In the genomic region with DNA sequence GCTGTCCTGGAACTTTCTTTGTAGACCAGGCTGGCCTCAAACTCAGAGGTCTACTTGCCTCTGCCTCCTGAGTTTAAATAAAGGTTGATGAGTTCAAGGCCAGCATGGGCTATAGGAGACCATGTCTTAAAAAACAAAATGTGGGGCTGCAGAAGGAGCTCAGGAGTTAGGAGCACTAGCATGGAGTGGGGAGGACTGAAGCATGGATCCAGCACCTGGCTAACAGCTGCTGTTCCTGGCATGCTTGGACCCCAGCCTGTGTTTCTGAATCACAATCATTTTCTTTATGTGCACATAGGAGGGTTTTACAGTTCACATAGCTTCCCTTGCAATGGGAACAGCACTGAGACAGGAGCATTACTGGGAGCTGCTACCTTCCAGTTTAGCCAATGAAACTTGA, we compare ENCODE assay signal across 29 mouse cellular contexts. TPM values are rescaled to one million over a fixed set of nuclear protein-coding genes. Genes with fewer than 3 reads are reported as not detected.
DNase-seq lines count a peak whose midpoint lies in the region; ATAC-seq and TF ChIP-seq lines count a peak whose summit lies in the region.
"Had no signal": no experiment of that assay in that cellular context is flagged by ENCODE, and none has a peak within 500 bp of the region (broad histone marks: within the 10 kb centered on the region; RNA-seq: fewer than 3 reads in every experiment).

No protein-coding gene starts in this region.

- no peaks in the 10 kb centered on the region for H3K27me3 ChIP-seq in intestine, postnatal 0 days (replicated peaks; ENCODE audit: control insufficient read depth, insufficient read depth, low read length)
- no peaks in the 10 kb centered on the region for H3K27me3 ChIP-seq in intestine, embryonic 16.5 days (replicated peaks; ENCODE audit: control insufficient read depth, insufficient read depth, low read length)
- H3K27me3 ChIP-seq in liver, embryonic 12.5 days (replicated peaks), result no peaks in the 10 kb centered on the region
- H3K27me3 ChIP-seq in liver, embryonic 11.5 days (replicated peaks; ENCODE audit: control insufficient read depth, insufficient read depth, low read length), result no peaks in the 10 kb centered on the region
- no peaks in the 10 kb centered on the region for H3K27me3 ChIP-seq in ES-Bruce4 (ENCODE audit: control insufficient read depth, insufficient read depth, low read length, poor library complexity, severe bottlenecking)
- H3K27me3 ChIP-seq in liver, postnatal 0 days (ENCODE audit: insufficient read depth, low read length), result no peaks in the 10 kb centered on the region
- H3K27me3 ChIP-seq: CH12.LX; embryonic facial prominence, embryonic 13.5 days; forebrain, embryonic 12.5 days; forebrain, embryonic 15.5 days; heart, embryonic 12.5 days; heart, embryonic 15.5 days; hindbrain, embryonic 15.5 days had no signal

- no peaks in the 10 kb centered on the region for H3K4me1 ChIP-seq in intestine, postnatal 0 days (replicated peaks; ENCODE audit: control insufficient read depth, insufficient read depth, low read length)
- peaks cover 14% of the 10 kb centered on the region; the same call in 1 of the 2 replicates for H3K4me1 ChIP-seq in intestine, embryonic 16.5 days (ENCODE audit: control insufficient read depth, insufficient read depth, low read length)
- H3K4me1 ChIP-seq in liver, embryonic 12.5 days, result peaks cover 40% of the 10 kb centered on the region
- H3K4me1 ChIP-seq in liver, embryonic 11.5 days (replicated peaks; ENCODE audit: control insufficient read depth, insufficient read depth, low read length), result peaks cover 11% of the 10 kb centered on the region
- H3K4me1 ChIP-seq in ES-Bruce4 (ENCODE audit: control insufficient read depth, insufficient read depth, low read length), result no peaks in the 10 kb centered on the region
- peaks cover 27% of the 10 kb centered on the region for H3K4me1 ChIP-seq in liver, postnatal 0 days (ENCODE audit: insufficient read depth)
- H3K4me1 ChIP-seq: hindbrain, embryonic 15.5 days had no signal

- H3K4me2 ChIP-seq in intestine, postnatal 0 days (replicated peaks; ENCODE audit: low read depth), result peak overlapping the region; percentile 37; the same call in 1 of the 2 replicates
- H3K4me2 ChIP-seq in intestine, embryonic 16.5 days (ENCODE audit: low read depth, low read length), result no peak overlapping the region
- H3K4me2 ChIP-seq in liver, embryonic 12.5 days, result peak overlapping the region; percentile 41; the same call in 1 of the 2 replicates
- H3K4me2 ChIP-seq in liver, embryonic 11.5 days, result no peak overlapping the region
- peak overlapping the region; percentile 51 for H3K4me2 ChIP-seq in liver, postnatal 0 days (ENCODE audit: low read depth, low read length)
- H3K4me2 ChIP-seq: embryonic facial prominence, embryonic 13.5 days; forebrain, embryonic 12.5 days; forebrain, embryonic 15.5 days; heart, embryonic 12.5 days; heart, embryonic 15.5 days; hindbrain, embryonic 15.5 days had no signal

- H3K4me3 ChIP-seq in intestine, postnatal 0 days (ENCODE audit: low read depth, low read length), result no peak overlapping the region
- H3K4me3 ChIP-seq in intestine, embryonic 16.5 days (ENCODE audit: low read length), result no peak overlapping the region
- no peak overlapping the region for H3K4me3 ChIP-seq in liver, embryonic 12.5 days
- H3K4me3 ChIP-seq in liver, embryonic 11.5 days (ENCODE audit: low read depth, low read length), result no peak overlapping the region
- H3K4me3 ChIP-seq in ES-Bruce4 (ENCODE audit: low read depth, low read length), result no peak overlapping the region
- H3K4me3 ChIP-seq in liver, postnatal 0 days (ENCODE audit: low read depth, low read length), result no peak overlapping the region
- H3K4me3 ChIP-seq: embryonic facial prominence, embryonic 10.5 days; embryonic facial prominence, embryonic 13.5 days; erythroblast, embryonic 14.5 days; forebrain, embryonic 12.5 days; forebrain, embryonic 15.5 days; heart, embryonic 12.5 days; heart, embryonic 15.5 days; hindbrain, embryonic 10.5 days; hindbrain, embryonic 15.5 days had no signal

- ATAC-seq in intestine, postnatal 0 days, result no peak
- ATAC-seq in intestine, embryonic 16.5 days, result no peak
- ATAC-seq in liver, embryonic 12.5 days, result no peak
- no peak for ATAC-seq in liver, embryonic 11.5 days (replicated peaks; ENCODE audit: low FRiP score)
- ATAC-seq in liver, postnatal 0 days, result no peak
- ATAC-seq: forebrain, embryonic 15.5 days had no signal

- DNase-seq in liver, embryonic 11.5 days (ENCODE audit: low spot score), result no peak
- no peak for DNase-seq in liver, postnatal 0 days
- no peak for DNase-seq in cerebellum, adult 18-20 months
- DNase-seq in adrenal gland, postnatal 14 days, result no peak
- DNase-seq: adrenal gland, postnatal 10 days; B cell, adult 2 months; cerebellum, adult 11 months; cerebellum, adult 8-10 months; cerebellum, postnatal 10 days; cerebellum, postnatal 36 days; embryo, embryonic 11 days; gastrocnemius, postnatal 25 days; heart, adult 18-20 months; heart, postnatal 10 days; heart, postnatal 36 days had no signal

- no peaks in the 10 kb centered on the region for H3K9me3 ChIP-seq in intestine, postnatal 0 days (ENCODE audit: control insufficient read depth)
- no peaks in the 10 kb centered on the region for H3K9me3 ChIP-seq in intestine, embryonic 16.5 days (ENCODE audit: control insufficient read depth, low read length)
- H3K9me3 ChIP-seq in liver, embryonic 12.5 days (replicated peaks), result no peaks in the 10 kb centered on the region
- H3K9me3 ChIP-seq in liver, embryonic 11.5 days (ENCODE audit: control insufficient read depth, low read length), result no peaks in the 10 kb centered on the region
- no peaks in the 10 kb centered on the region for H3K9me3 ChIP-seq in ES-Bruce4 (replicated peaks; ENCODE audit: control insufficient read depth, insufficient read depth, low read length, poor library complexity, severe bottlenecking)
- H3K9me3 ChIP-seq in liver, postnatal 0 days (ENCODE audit: low read length), result no peaks in the 10 kb centered on the region
- H3K9me3 ChIP-seq: embryonic facial prominence, embryonic 10.5 days; embryonic facial prominence, embryonic 13.5 days; forebrain, embryonic 12.5 days; forebrain, embryonic 15.5 days; heart, embryonic 12.5 days; heart, embryonic 15.5 days; hindbrain, embryonic 10.5 days; hindbrain, embryonic 15.5 days had no signal

- no peak for TF ChIP-seq EP300 in ES-Bruce4 (IDR thresholded peaks at IDR 0.05; ENCODE audit: insufficient read depth, low read depth, low read length)
- TF ChIP-seq EP300 in liver, postnatal 0 days (IDR thresholded peaks at IDR 0.05; ENCODE audit: low read depth), result no peak

- H3K9ac ChIP-seq in intestine, postnatal 0 days (ENCODE audit: low read depth, low read length), result no peak overlapping the region
- no peak overlapping the region for H3K9ac ChIP-seq in intestine, embryonic 16.5 days (ENCODE audit: low read depth, low read length)
- H3K9ac ChIP-seq in liver, embryonic 12.5 days, result no peak overlapping the region
- H3K9ac ChIP-seq in liver, embryonic 11.5 days (ENCODE audit: low read depth, low read length), result no peak overlapping the region
- 0 out of 2 replicates have a peak overlapping the region, but pooled peaks have one; percentile 9 for H3K9ac ChIP-seq in ES-Bruce4 (ENCODE audit: low read depth, poor library complexity, severe bottlenecking)
- no peak overlapping the region for H3K9ac ChIP-seq in liver, postnatal 0 days (replicated peaks)
- H3K9ac ChIP-seq: embryonic facial prominence, embryonic 13.5 days; forebrain, embryonic 12.5 days; forebrain, embryonic 15.5 days; heart, embryonic 12.5 days; heart, embryonic 15.5 days; hindbrain, embryonic 15.5 days had no signal

- H3K36me3 ChIP-seq in intestine, postnatal 0 days (ENCODE audit: control insufficient read depth, insufficient read depth), result 0 out of 2 replicates have a peak, but pooled peaks cover 6% of the 10 kb centered on the region
- no peaks in the 10 kb centered on the region for H3K36me3 ChIP-seq in intestine, embryonic 16.5 days (ENCODE audit: control insufficient read depth, insufficient read depth, low read length)
- H3K36me3 ChIP-seq in liver, embryonic 12.5 days, result peaks cover 11% of the 10 kb centered on the region
- no peaks in the 10 kb centered on the region; the same call in 1 of the 2 replicates for H3K36me3 ChIP-seq in liver, embryonic 11.5 days (ENCODE audit: control insufficient read depth, insufficient read depth, low read length)
- no peaks in the 10 kb centered on the region for H3K36me3 ChIP-seq in ES-Bruce4 (ENCODE audit: control insufficient read depth, insufficient read depth, low read length, poor library complexity, severe bottlenecking)
- 0 out of 2 replicates have a peak, but pooled peaks cover 5% of the 10 kb centered on the region for H3K36me3 ChIP-seq in liver, postnatal 0 days (replicated peaks; ENCODE audit: insufficient read depth, low read length)
- H3K36me3 ChIP-seq: embryonic facial prominence, embryonic 13.5 days; forebrain, embryonic 12.5 days; forebrain, embryonic 15.5 days; heart, embryonic 12.5 days; heart, embryonic 15.5 days; hindbrain, embryonic 15.5 days had no signal

- TF ChIP-seq CTCF in intestine, postnatal 0 days (IDR thresholded peaks at IDR 0.05; ENCODE audit: low read depth), result no peak
- TF ChIP-seq CTCF in ES-Bruce4 (IDR thresholded peaks at IDR 0.05; ENCODE audit: low read depth, low read length), result no peak
- no peak for TF ChIP-seq CTCF in liver, postnatal 0 days (IDR thresholded peaks at IDR 0.05; ENCODE audit: low read depth)

- no peak overlapping the region for H3K27ac ChIP-seq in intestine, postnatal 0 days (ENCODE audit: low read depth, low read length)
- H3K27ac ChIP-seq in intestine, embryonic 16.5 days (ENCODE audit: low read length), result no peak overlapping the region
- peak overlapping the region; percentile 67 for H3K27ac ChIP-seq in liver, embryonic 12.5 days
- no peak overlapping the region for H3K27ac ChIP-seq in liver, embryonic 11.5 days (ENCODE audit: low read depth, low read length)
- peak overlapping the region; percentile 97 for H3K27ac ChIP-seq in ES-Bruce4 (ENCODE audit: insufficient read depth, low read length)
- peak overlapping the region; percentile 59 for H3K27ac ChIP-seq in liver, postnatal 0 days (ENCODE audit: low read depth)
- H3K27ac ChIP-seq: embryonic facial prominence, embryonic 13.5 days; forebrain, embryonic 12.5 days; forebrain, embryonic 15.5 days; heart, embryonic 15.5 days; hindbrain, embryonic 15.5 days had no signal

- no peak for TF ChIP-seq POLR2A in ES-Bruce4 (IDR thresholded peaks at IDR 0.05; ENCODE audit: insufficient read depth, low read length)

RNA-seq across cellular contexts. Expression of gene Wwp2, which starts 11.5 kb away (rescaled TPM):
- 34.9 and 37.4 TPM in 2 replicates for polyA plus RNA-seq in intestine, postnatal 0 days (2015; fragmentation: Nextera tagmentation; extraction: Ambion mirVana)
- polyA plus RNA-seq in intestine, embryonic 16.5 days (2015; fragmentation: Nextera tagmentation; extraction: Ambion mirVana), result 41.6 and 42.0 TPM in 2 replicates
- 37.9 and 39.0 TPM in 2 replicates for polyA plus RNA-seq in liver, embryonic 12.5 days (2016; fragmentation: Nextera tagmentation; extraction: Ambion mirVana)
- 37.6 and 40.2 TPM in 2 replicates for polyA plus RNA-seq in liver, embryonic 11.5 days (2014; fragmentation: Nextera tagmentation; extraction: Ambion mirVana)
- 46.0 and 48.7 TPM in 2 replicates for polyA plus RNA-seq in ES-Bruce4 (2011; ENCODE audit: insufficient read depth, insufficient read length, low read depth, missing spikeins)
- 26.2 and 29.1 TPM in 2 replicates for polyA plus RNA-seq in liver, postnatal 0 days (2015; fragmentation: Nextera tagmentation; extraction: Ambion mirVana)
- 27.7 and 38.3 TPM in 2 replicates for total RNA-seq in adrenal gland, postnatal 14 days (2021)

RNA-seq across cellular contexts. Expression of gene Nob1, which starts 22.9 kb away (rescaled TPM):
- 22.3 and 24.6 TPM in 2 replicates for polyA plus RNA-seq in intestine, postnatal 0 days (2015; fragmentation: Nextera tagmentation; extraction: Ambion mirVana)
- polyA plus RNA-seq in intestine, embryonic 16.5 days (2015; fragmentation: Nextera tagmentation; extraction: Ambion mirVana), result 68.2 and 73.5 TPM in 2 replicates
- polyA plus RNA-seq in liver, embryonic 12.5 days (2016; fragmentation: Nextera tagmentation; extraction: Ambion mirVana), result 63.7 and 68.9 TPM in 2 replicates
- 92.9 and 93.3 TPM in 2 replicates for polyA plus RNA-seq in liver, embryonic 11.5 days (2014; fragmentation: Nextera tagmentation; extraction: Ambion mirVana)
- polyA plus RNA-seq in ES-Bruce4 (2011; ENCODE audit: insufficient read depth, insufficient read length, low read depth, missing spikeins), result 61.3 and 68.4 TPM in 2 replicates
- polyA plus RNA-seq in liver, postnatal 0 days (2015; fragmentation: Nextera tagmentation; extraction: Ambion mirVana), result 17.0 and 18.4 TPM in 2 replicates
- 31.0 and 35.6 TPM in 2 replicates for total RNA-seq in adrenal gland, postnatal 14 days (2021)

RNA-seq across cellular contexts. Expression of gene Nqo1, which starts 44.7 kb away (rescaled TPM):
- polyA plus RNA-seq in intestine, postnatal 0 days (2015; fragmentation: Nextera tagmentation; extraction: Ambion mirVana), result 30.6 and 34.1 TPM in 2 replicates
- 17.1 and 17.5 TPM in 2 replicates for polyA plus RNA-seq in intestine, embryonic 16.5 days (2015; fragmentation: Nextera tagmentation; extraction: Ambion mirVana)
- polyA plus RNA-seq in liver, embryonic 12.5 days (2016; fragmentation: Nextera tagmentation; extraction: Ambion mirVana), result 16.5 and 17.2 TPM in 2 replicates
- 12.5 and 15.9 TPM in 2 replicates for polyA plus RNA-seq in liver, embryonic 11.5 days (2014; fragmentation: Nextera tagmentation; extraction: Ambion mirVana)
- 20.2 and 20.5 TPM in 2 replicates for polyA plus RNA-seq in ES-Bruce4 (2011; ENCODE audit: insufficient read depth, insufficient read length, low read depth, missing spikeins)
- 8.3 and 8.4 TPM in 2 replicates for polyA plus RNA-seq in liver, postnatal 0 days (2015; fragmentation: Nextera tagmentation; extraction: Ambion mirVana)
- 4.2 and 5.2 TPM in 2 replicates for total RNA-seq in adrenal gland, postnatal 14 days (2021)

Comparison
In these comparisons a context has a peak if more than half of its experiments do, and no peak if none do; other contexts are left out.
1. H3K27ac ChIP-seq: peak in liver, embryonic 12.5 days (single experiment), ES-Bruce4 (single experiment) and liver, postnatal 0 days (single experiment); none in intestine, postnatal 0 days (single experiment), intestine, embryonic 16.5 days (single experiment) and liver, embryonic 11.5 days (single experiment).
2. H3K4me2 ChIP-seq: peak in intestine, postnatal 0 days (single experiment), liver, embryonic 12.5 days (single experiment) and liver, postnatal 0 days (single experiment); none in intestine, embryonic 16.5 days (single experiment) and liver, embryonic 11.5 days (single experiment).